Mouse (Mus musculus) intestine, embryonic 14.5 days (tissue): ENCODE results near the gene Prkar2b. TPM values are rescaled to one million over a fixed set of nuclear protein-coding genes. Genes with fewer than 3 reads are reported as not detected.

Experiments used
- ATAC-seq: fragments of 200-750 bp; cut with Nextera tagmentation; replicated peaks from 2 replicates; pipeline ENCODE4 v1.8.0; 2017; ENCODE audit warnings: low read depth, moderate number of reproducible peaks, moderate TSS enrichment, moderate library complexity; ENCODE audit not compliant: low FRiP score, low TSS enrichment
- DNase-seq: peaks from one replicate; pipeline ENCODE4 v3.0.0-alpha.2; 2018; ENCODE audit warnings: low spot score
- H3K27ac ChIP-seq: fragments of 300-500 bp; sonication (generic); 2 replicates; pipeline ENCODE4 v1.5.1; 2014; ENCODE audit warnings: low read depth, mild to moderate bottlenecking, control low read depth
- H3K27me3 ChIP-seq: fragments of 300-500 bp; sonication (generic); replicated peaks from 2 replicates; pipeline ENCODE4 v1.6.1; 2014; ENCODE audit warnings: low read length, control low read depth; ENCODE audit not compliant: control insufficient read depth, insufficient read depth
- H3K36me3 ChIP-seq: fragments of 300-500 bp; sonication (generic); 2 replicates; pipeline ENCODE4 v1.6.1; 2014; ENCODE audit warnings: low read length, control low read depth; ENCODE audit not compliant: control insufficient read depth, insufficient read depth
- H3K4me1 ChIP-seq: fragments of 300-500 bp; sonication (generic); replicated peaks from 2 replicates; pipeline ENCODE4 v1.6.1; 2014; ENCODE audit warnings: low read length, control low read depth, mixed read lengths; ENCODE audit not compliant: control insufficient read depth, insufficient read depth
- H3K4me2 ChIP-seq: fragments of 300-500 bp; sonication (generic); 2 replicates; pipeline ENCODE4 v1.6.1; 2014; ENCODE audit warnings: low read length
- H3K4me3 ChIP-seq: fragments of 300-500 bp; sonication (generic); 2 replicates; pipeline ENCODE4 v1.5.1; 2014; ENCODE audit warnings: low read depth, low read length, control low read depth, mixed read lengths
- H3K9ac ChIP-seq: fragments of 300-500 bp; sonication (generic); 2 replicates; pipeline ENCODE4 v1.6.1; 2014; ENCODE audit warnings: mild to moderate bottlenecking, low read length
- H3K9me3 ChIP-seq: fragments of 300-500 bp; sonication (generic); 2 replicates; pipeline ENCODE4 v1.6.1; 2016; ENCODE audit warnings: low read length, control low read depth; ENCODE audit not compliant: control insufficient read depth
- WGBS: fragments of 180-500 bp; shearing (Covaris S2); extraction: QIAGEN DNeasy Blood & Tissue Kit; methylation state at CpG from one replicate; pipeline ENCODE4 v1.1.7; 2014; 5-methylcytosine and 5-hydroxymethylcytosine counted together
- polyA plus RNA-seq: library from polyadenylated mRNA; unstranded; fragments of >200 nt; fragmentation: Nextera tagmentation; extraction: Ambion mirVana; gene quantifications from 2 replicates; pipeline ENCODE4 v1.2.1, GENCODE M21; 2014

Gene Prkar2b
- polyA plus RNA-seq, 1 experiment from 2014 or later, result 23.8 TPM

DNA sequence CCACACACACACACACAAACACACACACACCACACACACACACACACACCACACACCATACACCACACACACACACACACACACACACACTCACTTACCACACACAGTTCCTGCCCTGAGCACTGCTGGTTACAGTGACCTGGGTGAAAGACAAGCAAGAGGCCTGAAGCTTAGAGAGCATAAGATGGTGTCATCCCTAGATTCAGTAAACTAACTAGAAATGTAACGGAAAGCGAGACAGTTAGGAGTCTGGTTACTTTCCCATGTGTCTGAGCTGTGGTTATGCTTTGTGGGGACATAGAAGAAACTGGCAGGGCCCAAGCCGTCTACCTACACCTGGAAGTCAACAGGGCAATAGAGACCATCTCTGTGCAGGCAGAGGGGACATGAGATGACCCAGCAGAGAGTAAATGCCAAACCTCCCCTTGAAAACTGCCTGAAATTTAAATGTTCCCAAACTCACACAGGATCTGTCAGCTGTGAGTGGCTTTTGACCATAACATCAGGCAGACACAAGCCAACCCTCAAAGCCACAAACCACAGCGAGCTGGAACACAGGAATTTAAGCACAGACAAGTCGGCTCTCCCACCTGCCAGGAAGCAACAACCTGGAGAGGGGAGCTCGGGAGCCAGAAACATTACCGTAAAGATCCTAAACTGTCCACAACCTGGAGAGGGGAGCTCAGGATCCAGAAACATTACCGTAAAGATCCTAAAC, 51.7 kb downstream of the Prkar2b start:
- H3K4me2 ChIP-seq, result no peak overlapping the region
- ATAC-seq, result no peak
- H3K4me1 ChIP-seq, result no peaks in the 10 kb centered on the region
- H3K27ac ChIP-seq, result no peak overlapping the region
- H3K9ac ChIP-seq, result no peak overlapping the region
- 17% methylated on average over 8 of the region's 8 CpGs for WGBS
- H3K9me3 ChIP-seq, result 0 out of 2 replicates have a peak, but pooled peaks cover 5% of the 10 kb centered on the region
- no peaks in the 10 kb centered on the region for H3K36me3 ChIP-seq
- H3K4me3 ChIP-seq, result no peak overlapping the region
- no peaks in the 10 kb centered on the region for H3K27me3 ChIP-seq
- no peak for DNase-seq

DNA sequence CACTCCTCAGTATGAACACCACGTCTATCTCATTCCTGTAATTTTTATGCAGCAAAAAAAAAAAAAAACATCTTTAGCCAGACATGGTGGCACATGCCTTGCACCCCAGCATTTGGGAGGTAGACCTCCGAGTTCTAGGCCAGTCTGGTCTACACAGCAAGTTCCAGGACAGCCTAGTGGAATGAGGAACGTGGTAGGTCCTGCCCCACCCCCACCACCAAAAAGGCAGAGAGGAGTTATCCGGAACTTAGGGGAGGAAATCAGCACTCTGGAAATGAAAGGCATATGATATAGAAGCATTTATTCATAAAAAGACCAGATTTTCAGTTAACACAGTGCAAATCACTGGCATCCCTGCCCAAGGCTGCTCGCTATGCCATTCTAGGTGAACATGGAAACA, 52.4 kb downstream of the Prkar2b start:
- 73% methylated on average over 5 of the region's 5 CpGs for WGBS
- H3K9ac ChIP-seq, result no peak overlapping the region
- no peaks in the 10 kb centered on the region for H3K4me1 ChIP-seq
- H3K36me3 ChIP-seq, result no peaks in the 10 kb centered on the region
- no peaks in the 10 kb centered on the region for H3K27me3 ChIP-seq
- no peak for DNase-seq
- H3K27ac ChIP-seq, result no peak overlapping the region
- H3K4me2 ChIP-seq, result no peak overlapping the region
- ATAC-seq, result no peak
- H3K9me3 ChIP-seq, result 0 out of 2 replicates have a peak, but pooled peaks cover 5% of the 10 kb centered on the region
- no peak overlapping the region for H3K4me3 ChIP-seq

DNA sequence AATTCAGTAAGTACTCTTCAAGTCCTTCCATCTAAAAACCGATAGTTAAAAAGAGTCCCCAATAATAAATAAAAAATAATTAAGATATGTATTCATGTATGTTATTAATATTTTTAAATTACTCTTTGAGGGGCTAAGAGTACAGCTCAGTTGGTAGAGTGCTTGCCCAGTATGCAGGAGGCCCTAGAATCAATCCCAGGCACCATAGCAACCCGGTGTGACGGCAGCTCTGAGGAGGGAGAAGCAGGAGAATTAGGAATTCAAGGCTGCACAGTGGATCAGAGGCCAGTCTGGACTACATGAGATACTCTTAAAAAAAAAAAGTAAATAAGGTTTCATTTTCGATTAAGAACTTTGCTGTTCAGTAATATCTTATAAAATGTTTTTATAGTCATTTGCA, 53.5 kb downstream of the Prkar2b start:
- no peak for DNase-seq
- 0 out of 2 replicates have a peak, but pooled peaks cover 5% of the 10 kb centered on the region for H3K9me3 ChIP-seq
- 89% methylated on average over 4 of the region's 4 CpGs for WGBS

DNA sequence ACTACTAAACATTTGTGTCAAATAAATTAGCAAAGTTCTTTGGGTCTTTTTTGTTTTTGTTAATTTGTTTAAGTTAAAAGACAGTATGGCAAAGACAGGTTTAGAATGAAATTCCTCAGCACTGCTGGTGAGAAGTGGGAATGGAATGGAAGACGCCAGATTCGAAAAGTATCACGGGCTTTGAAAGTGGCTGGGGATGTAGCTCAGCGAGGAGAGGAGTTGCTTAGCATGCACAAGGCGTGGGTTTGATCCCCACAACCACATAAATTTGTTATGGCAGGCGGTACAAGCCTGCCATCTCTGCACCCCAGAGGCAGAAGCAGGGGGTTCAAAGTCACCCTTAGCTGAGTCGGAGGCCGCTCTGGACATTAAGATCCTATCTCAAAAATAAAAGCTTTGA, 54.1 kb downstream of the Prkar2b start:
- Histone ChIP-seq H3K4me2 (no peak overlapping the region), H3K9ac (no peak overlapping the region), H3K27me3 (no peaks in the 10 kb centered on the region), H3K4me3 (no peak overlapping the region), H3K9me3 (0 out of 2 replicates have a peak, but pooled peaks cover 5% of the 10 kb centered on the region), H3K36me3 (no peaks in the 10 kb centered on the region), H3K27ac (no peak overlapping the region), H3K4me1 (no peaks in the 10 kb centered on the region)
- ATAC-seq, result no peak
- WGBS, result 92% methylated on average over 8 of the region's 8 CpGs
- DNase-seq, result no peak

More for the DNA sequence above, 53.5 kb downstream of the Prkar2b start:
- Histone ChIP-seq H3K4me2 (no peak overlapping the region), H3K27ac (no peak overlapping the region), H3K27me3 (no peaks in the 10 kb centered on the region), H3K9ac (no peak overlapping the region), H3K4me1 (no peaks in the 10 kb centered on the region), H3K36me3 (no peaks in the 10 kb centered on the region), H3K4me3 (no peak overlapping the region)
- ATAC-seq, result no peak

DNA sequence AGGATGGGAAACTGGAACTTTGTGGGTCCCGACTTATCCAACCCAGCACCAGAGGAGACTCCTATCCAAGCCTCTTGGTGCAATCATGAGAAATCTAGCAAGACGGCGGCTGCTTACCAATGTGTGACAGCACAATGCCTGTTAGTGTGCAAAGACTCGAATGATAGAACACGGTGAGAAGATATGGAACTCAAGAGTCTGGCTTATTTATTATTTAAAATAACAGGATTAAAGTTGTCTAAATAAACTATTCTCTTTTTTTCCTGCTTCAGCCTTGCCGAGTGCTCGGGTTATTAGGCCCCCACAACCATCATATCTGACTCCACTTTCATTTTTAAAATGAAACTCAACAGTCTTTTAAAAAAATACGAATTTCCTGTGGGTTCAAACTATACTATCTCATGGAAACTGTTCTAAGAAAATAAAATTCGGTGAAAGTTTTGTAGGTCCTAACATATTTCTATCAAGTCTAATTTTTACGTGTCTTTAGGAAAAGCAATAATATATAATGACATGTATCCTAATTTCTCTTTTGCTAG, 54.6 kb downstream of the Prkar2b start:
- no peaks in the 10 kb centered on the region for H3K27me3 ChIP-seq
- WGBS, result 81% methylated on average over 10 of the region's 10 CpGs
- no peak overlapping the region for H3K27ac ChIP-seq
- ATAC-seq (no peak), DNase-seq (no peak)
- no peaks in the 10 kb centered on the region for H3K36me3 ChIP-seq
- no peak overlapping the region for H3K9ac ChIP-seq
- 0 out of 2 replicates have a peak, but pooled peaks cover 5% of the 10 kb centered on the region for H3K9me3 ChIP-seq
- no peaks in the 10 kb centered on the region for H3K4me1 ChIP-seq
- no peak overlapping the region for H3K4me2 ChIP-seq
- H3K4me3 ChIP-seq, result no peak overlapping the region

DNA sequence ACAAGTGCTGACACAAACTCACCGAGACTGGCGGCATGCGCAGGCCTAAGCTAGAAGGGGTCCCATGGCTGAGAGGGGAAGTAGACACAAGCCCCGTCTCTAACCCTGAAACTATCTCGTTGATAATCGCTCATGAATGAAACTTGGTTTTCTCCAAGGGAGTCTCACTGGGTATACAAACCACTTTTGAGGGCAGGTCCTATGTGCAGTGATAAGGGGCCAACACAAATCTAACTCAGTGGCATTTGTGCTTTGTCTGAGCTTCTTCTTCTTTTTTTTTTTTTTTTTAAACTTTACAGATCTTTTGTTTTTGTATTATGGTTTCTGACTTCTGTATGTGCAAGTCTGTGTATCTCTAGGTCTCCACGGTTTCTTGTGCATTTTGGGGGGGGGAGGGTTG, 60.6 kb downstream of the Prkar2b start:
- H3K4me1 ChIP-seq, result no peaks in the 10 kb centered on the region
- no peak overlapping the region for H3K27ac ChIP-seq
- H3K27me3 ChIP-seq, result no peaks in the 10 kb centered on the region
- no peaks in the 10 kb centered on the region for H3K36me3 ChIP-seq
- 88% methylated on average over 7 of the region's 7 CpGs for WGBS
- H3K4me3 ChIP-seq, result no peak overlapping the region
- no peak overlapping the region for H3K4me2 ChIP-seq
- no peak for DNase-seq
- no peak for ATAC-seq
- H3K9me3 ChIP-seq, result no peaks in the 10 kb centered on the region
- no peak overlapping the region for H3K9ac ChIP-seq

DNA sequence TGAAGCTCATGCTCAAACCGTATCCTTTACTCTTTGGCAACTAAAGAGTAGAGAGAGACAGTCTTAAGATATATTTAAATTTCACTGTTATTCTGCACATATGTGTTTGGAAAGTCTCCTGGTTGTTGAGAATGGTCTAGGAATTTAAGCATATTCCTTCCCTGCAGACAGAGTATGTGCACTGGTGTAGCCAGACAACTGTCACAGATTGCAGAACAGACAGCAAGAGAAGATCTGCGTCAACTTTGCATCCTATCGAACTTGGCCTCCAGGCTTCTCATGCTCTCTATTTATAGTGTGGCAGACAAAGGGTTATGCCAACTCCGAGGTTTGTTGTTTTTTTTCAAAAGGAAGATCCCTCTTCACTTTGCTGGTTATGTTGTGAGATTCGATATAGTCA, 62.4 kb downstream of the Prkar2b start:
- Histone ChIP-seq H3K4me1 (no peaks in the 10 kb centered on the region), H3K27me3 (no peaks in the 10 kb centered on the region), H3K4me3 (no peak overlapping the region), H3K9ac (no peak overlapping the region), H3K9me3 (no peaks in the 10 kb centered on the region), H3K4me2 (no peak overlapping the region), H3K36me3 (no peaks in the 10 kb centered on the region), H3K27ac (no peak overlapping the region)
- WGBS, result 80% methylated on average over 5 of the region's 5 CpGs
- ATAC-seq, result no peak
- DNase-seq, result no peak

DNA sequence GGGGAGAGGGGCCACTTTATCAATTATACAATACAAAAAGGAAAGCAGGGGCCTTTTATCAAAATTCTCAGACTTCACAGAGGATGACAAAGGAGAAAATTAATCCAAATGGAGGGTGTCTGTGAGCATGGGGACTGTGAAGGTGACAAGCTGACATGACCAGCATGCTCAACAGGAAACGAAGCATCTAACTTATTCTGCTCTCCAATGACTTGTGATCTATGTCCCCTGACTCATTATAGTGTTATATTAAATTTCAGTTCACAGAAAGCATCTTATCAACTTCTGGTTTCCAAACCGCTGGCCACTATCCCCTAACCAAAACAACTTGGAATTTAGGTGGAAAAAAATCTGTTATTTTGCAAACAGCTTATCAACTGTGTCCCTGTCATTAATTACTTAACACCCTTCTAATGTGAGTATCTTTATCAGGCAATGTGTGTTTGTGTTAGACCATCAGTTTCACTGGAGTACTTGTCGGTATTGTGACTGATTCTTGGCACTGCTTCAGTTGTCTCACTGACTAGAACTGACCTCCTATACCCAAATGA, 63.7 kb downstream of the Prkar2b start:
- H3K9ac ChIP-seq, result no peak overlapping the region
- no peak for ATAC-seq
- H3K4me1 ChIP-seq, result no peaks in the 10 kb centered on the region
- no peaks in the 10 kb centered on the region for H3K36me3 ChIP-seq
- no peaks in the 10 kb centered on the region for H3K27me3 ChIP-seq
- no peak overlapping the region for H3K4me3 ChIP-seq
- H3K9me3 ChIP-seq, result no peaks in the 10 kb centered on the region
- 76% methylated on average over 3 of the region's 3 CpGs for WGBS
- DNase-seq, result no peak
- no peak overlapping the region for H3K4me2 ChIP-seq
- H3K27ac ChIP-seq, result no peak overlapping the region

DNA sequence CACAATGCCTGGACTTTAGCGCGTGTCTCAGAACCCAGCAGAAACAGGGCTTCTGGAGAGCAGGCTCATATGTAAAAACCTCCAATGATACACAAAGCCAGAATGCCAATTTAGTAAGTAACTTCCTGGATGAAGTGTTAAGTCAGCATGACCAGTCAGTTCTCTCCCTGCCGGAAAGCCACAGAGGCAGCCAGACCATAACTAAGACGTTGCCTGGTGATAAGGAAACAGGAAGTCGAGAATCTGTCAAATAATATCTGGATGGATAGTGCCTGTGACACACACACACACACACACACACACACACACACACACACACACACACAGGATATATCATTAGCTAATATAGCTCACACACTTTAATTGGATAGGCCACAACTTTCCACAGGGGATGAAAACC, 64.2 kb downstream of the Prkar2b start:
- H3K27ac ChIP-seq, result no peak overlapping the region
- H3K9me3 ChIP-seq, result no peaks in the 10 kb centered on the region
- no peaks in the 10 kb centered on the region for H3K27me3 ChIP-seq
- H3K36me3 ChIP-seq, result no peaks in the 10 kb centered on the region
- no peak overlapping the region for H3K4me2 ChIP-seq
- ATAC-seq, result no peak
- 55% methylated on average over 5 of the region's 5 CpGs for WGBS
- H3K4me3 ChIP-seq, result no peak overlapping the region
- H3K9ac ChIP-seq, result no peak overlapping the region
- DNase-seq, result no peak
- no peaks in the 10 kb centered on the region for H3K4me1 ChIP-seq
